Mouse (Mus musculus) urinary bladder, postnatal 25 days (tissue): Measurements from ENCODE around the gene Naa10.

Experiments
- DNase-seq: peaks from one replicate; pipeline ENCODE4 v3.0.0; 2022; ENCODE audit warnings: low spot score

Naa10 gene

GRCm38 (mm10) chrX:73921823-73922549 is at the start of gene Naa10, which contains the start of gene Arhgap4:
TSS of gene Naa10 (minus strand) at chrX:73921944.
TSS of gene Arhgap4 (minus strand) at chrX:73921870.
- DNase-seq: peak; percentile 78

GRCm38 (mm10) chrX:73970781-73971180 is 49.0 kb upstream of the Naa10 start:
- DNase-seq: no peak

- no peak for DNase-seq
Measured at GRCm38 (mm10) chrX:73969729-73970128, 48.0 kb upstream of the Naa10 start.

GRCm38 (mm10) chrX:73969167-73969566 is 47.4 kb upstream of the Naa10 start:
- DNase-seq: no peak

- peak; percentile 75 for DNase-seq
Measured at GRCm38 (mm10) chrX:73967177-73968075, 45.7 kb upstream of the Naa10 start.

- DNase-seq: peak; percentile 77
Measured at GRCm38 (mm10) chrX:73966248-73967176, 44.8 kb upstream of the Naa10 start, which contains the start of gene Hcfc1. TSS of gene Hcfc1 (minus strand) at chrX:73966357.

GRCm38 (mm10) chrX:73965307-73965706 is 43.6 kb upstream of the Naa10 start:
- DNase-seq: peak; percentile 30

- no peak for DNase-seq
Measured at GRCm38 (mm10) chrX:73964363-73964762, 42.6 kb upstream of the Naa10 start.

GRCm38 (mm10) chrX:73954988-73955387 is 33.2 kb upstream of the Naa10 start:
- DNase-seq: no peak

- no peak for DNase-seq
Measured at GRCm38 (mm10) chrX:73952603-73953002, 30.9 kb upstream of the Naa10 start.

GRCm38 (mm10) chrX:73949341-73949740 is 27.6 kb upstream of the Naa10 start:
- DNase-seq: no peak

GRCm38 (mm10) chrX:73948647-73949046 is 26.9 kb upstream of the Naa10 start:
- DNase-seq: peak; percentile 19

GRCm38 (mm10) chrX:73946896-73947295 is 25.2 kb upstream of the Naa10 start:
- DNase-seq: no peak

GRCm38 (mm10) chrX:73942294-73942693 is 20.6 kb upstream of the Naa10 start:
- DNase-seq: no peak

- no peak for DNase-seq
Measured at GRCm38 (mm10) chrX:73941860-73942259, 20.1 kb upstream of the Naa10 start.

- no peak for DNase-seq
Measured at GRCm38 (mm10) chrX:73931871-73932270, 10.1 kb upstream of the Naa10 start.

- DNase-seq: peak; percentile 29
Measured at GRCm38 (mm10) chrX:73930402-73931062, 8.8 kb upstream of the Naa10 start, which contains the start of gene Renbp. TSS of gene Renbp (minus strand) at chrX:73930850.

- no peak for DNase-seq
Measured at GRCm38 (mm10) chrX:73922550-73922882, 772 bp upstream of the Naa10 start.

GRCm38 (mm10) chrX:73921285-73921822 is 390 bp downstream of the Naa10 start:
- no peak for DNase-seq

GRCm38 (mm10) chrX:73918631-73919030 is 3.1 kb downstream of the Naa10 start:
- no peak for DNase-seq

- no peak for DNase-seq
Measured at GRCm38 (mm10) chrX:73916945-73917344, 4.8 kb downstream of the Naa10 start.
